Mouse (Mus musculus) left cerebral cortex, postnatal 25 days (tissue): Measurements from ENCODE around the gene Slc16a12. TPM values are rescaled to one million over a fixed set of nuclear protein-coding genes. Genes with fewer than 3 reads are reported as not detected.
A peak's percentile ranks its signal among the peaks of the same experiment; 100 is the strongest.

Experiments
- DNase-seq, 2 experiments: peaks; one replicate each; pipeline ENCODE4 v3.0.0; 2022; ENCODE audit warnings: low spot score in 2 of 2, mixed read lengths in 1 of 2
- intact Hi-C: fragments of 180-260 bp; cut with DNase I; formaldehyde crosslinking; loops from one replicate; pipeline ENCODE4 v1.15.1; 2025
- total RNA-seq, 2 experiments: library from RNA; stranded (reverse); gene quantifications; 2 replicates each; pipeline ENCODE4 v1.2.3; 2021

The Slc16a12 gene
- total RNA-seq, 2 experiments from 2014 or later, result 3.0 to 3.8 TPM

DNA sequence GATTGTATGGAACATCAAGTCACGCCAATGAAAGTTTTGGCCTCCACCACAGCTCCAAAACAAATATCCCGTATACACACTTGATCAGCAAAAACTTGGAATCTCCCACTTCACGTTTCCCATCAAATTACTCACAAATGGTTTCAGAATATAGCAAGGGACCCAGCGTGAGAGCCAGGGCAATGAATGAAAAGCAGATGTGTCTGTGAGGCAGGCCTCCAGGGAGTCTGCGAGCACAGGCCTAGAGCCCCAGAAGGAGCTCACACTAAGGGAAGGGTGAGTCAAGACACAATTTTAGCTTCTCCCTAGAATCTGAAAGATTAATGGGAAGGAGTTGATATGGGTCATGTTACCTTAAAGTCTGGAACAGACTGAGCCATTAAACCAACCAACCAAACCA lies 15.7 kb downstream of the Slc16a12 start:
- no peak for DNase-seq
- intact Hi-C loops, result no loop called here

- intact Hi-C loops, result no loop called here
- DNase-seq, result no peak
Observed at GRCm38 (mm10) chr19:34730584-34730983, 16.5 kb downstream of the Slc16a12 start.

- intact Hi-C loops, result no loop called here
- no peak for DNase-seq
Observed at GRCm38 (mm10) chr19:34729505-34729904, 17.6 kb downstream of the Slc16a12 start.

GRCm38 (mm10) chr19:34726254-34726962 lies 20.7 kb downstream of the Slc16a12 start:
- intact Hi-C loops, result no loop called here
- DNase-seq, result no peak

GRCm38 (mm10) chr19:34725418-34725817 lies 21.7 kb downstream of the Slc16a12 start:
- intact Hi-C loops, result no loop called here
- DNase-seq, result no peak

DNA sequence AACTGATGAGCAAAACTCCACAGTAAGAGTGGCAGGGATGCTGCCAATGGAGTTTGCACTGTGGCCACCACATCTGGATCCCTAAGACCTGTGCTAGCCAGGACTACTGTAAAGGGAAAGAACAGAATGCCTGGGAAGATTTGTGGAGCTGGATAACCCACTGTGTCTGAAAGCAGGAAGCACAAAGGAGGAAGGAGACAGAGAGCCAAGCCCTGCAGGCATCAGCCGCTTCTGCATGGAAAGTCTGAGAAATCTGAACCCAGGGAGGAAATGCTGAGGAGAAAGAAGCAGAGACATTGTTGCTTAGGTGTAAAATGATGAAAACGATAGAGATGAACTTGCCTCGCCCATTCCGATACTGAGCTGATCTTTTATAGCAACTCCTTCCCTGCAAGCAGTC lies 22.5 kb downstream of the Slc16a12 start:
- no peak for DNase-seq
- intact Hi-C loops, result no loop called here

DNA sequence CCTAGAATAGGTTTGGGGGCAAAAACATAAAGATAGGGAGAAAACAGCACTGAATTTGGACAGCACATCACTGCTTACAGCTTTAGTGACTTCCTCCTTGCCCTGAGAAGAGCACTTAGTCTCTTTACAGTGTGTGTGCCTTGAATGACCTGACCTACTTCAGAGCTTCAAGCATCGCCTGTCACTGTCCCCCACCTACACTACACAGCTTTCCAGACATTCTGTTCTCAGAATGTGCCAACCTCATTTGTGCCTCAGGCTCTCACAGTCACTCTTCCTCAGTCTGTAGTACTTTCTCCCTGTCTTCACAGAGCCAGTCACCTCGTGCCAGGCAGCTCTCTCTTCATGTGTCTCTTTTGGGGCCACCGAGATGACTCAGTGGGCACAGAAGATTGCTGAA lies 24.5 kb downstream of the Slc16a12 start:
- intact Hi-C loops, result no loop called here

DNA sequence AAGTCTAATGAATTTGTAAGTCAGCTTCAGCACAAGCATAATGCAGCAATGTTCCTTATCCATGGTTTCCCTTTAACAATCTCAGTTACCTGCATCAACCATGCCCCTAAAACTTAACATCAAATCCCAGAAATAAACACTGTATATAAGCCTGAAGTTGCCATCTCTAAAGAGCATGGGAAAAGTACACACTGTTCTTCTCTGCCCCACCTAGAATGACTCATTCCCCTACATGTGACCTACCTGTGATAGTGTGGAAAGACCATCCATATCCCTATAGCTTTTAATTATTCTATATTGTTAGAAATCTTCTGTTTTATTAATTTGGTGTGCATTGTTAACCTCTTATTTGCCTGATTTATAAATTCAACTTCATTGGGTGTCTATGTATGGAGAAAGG lies 27.0 kb downstream of the Slc16a12 start:
- DNase-seq, result no peak
- intact Hi-C loops, result no loop called here

More for the DNA sequence above, 24.5 kb downstream of the Slc16a12 start:
- DNase-seq, result no peak

DNA sequence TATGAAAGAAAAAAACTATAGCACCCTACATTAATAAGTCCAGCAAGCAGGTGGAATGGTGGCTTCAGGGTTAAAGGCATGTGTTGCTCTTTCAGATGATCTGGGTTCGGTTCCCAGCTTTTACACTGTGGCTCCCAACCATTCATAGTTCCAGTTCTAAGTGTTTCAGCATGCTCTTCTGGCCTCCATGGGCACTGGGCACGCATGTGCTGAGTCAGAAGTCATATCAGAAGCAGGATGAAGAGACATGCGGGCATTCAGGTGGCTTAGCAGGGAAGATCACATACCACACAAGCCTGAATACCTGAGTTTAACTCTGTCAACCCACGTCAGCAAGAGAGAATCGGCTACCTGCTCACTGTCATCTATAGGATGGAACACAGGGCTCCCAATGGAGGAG lies 28.1 kb downstream of the Slc16a12 start:
- no peak for DNase-seq
- intact Hi-C loops, result no loop called here

DNA sequence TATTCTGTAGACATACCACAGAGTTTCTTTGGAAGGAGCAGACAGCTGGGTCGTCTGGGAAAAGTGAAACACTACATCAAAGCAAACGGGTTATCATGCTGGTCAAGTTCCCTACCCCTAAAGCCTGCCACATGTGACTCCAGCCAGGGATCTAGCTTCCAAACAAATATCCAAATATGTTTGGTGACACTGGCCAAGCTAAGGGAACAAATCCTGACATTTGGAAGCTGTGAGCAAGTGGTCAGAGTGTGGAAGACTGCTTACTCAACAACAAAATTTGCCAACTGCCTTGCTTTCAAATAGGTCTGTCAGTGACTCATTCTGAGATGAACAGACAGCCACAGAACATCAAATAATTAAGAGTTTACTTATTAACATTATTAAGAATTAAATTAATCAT lies 28.6 kb downstream of the Slc16a12 start:
- no peak for DNase-seq
- intact Hi-C loops, result no loop called here

DNA sequence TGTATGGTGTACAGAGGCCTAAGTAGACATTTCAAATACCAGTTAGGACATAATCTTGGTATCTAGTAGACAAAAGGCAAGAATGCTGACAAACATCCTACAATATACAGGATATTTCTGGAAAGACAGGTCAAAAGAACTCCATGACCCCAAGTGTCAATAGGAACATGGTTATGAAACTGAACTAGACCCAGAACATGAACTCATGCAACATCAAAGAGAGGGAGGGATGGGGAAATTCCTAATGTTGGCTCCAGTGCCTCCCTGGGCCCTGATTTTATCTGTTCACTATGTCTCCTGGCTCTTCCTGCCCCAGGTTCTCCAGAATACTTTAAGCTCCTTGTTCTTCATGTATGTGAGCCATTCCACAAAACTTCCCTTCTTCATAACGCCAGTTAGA lies 31.2 kb downstream of the Slc16a12 start:
- intact Hi-C loops, result no loop called here
- no peak for DNase-seq

- intact Hi-C loops, result no loop called here
- DNase-seq, result no peak
Observed at GRCm38 (mm10) chr19:34714250-34714666, 32.8 kb downstream of the Slc16a12 start.

DNA sequence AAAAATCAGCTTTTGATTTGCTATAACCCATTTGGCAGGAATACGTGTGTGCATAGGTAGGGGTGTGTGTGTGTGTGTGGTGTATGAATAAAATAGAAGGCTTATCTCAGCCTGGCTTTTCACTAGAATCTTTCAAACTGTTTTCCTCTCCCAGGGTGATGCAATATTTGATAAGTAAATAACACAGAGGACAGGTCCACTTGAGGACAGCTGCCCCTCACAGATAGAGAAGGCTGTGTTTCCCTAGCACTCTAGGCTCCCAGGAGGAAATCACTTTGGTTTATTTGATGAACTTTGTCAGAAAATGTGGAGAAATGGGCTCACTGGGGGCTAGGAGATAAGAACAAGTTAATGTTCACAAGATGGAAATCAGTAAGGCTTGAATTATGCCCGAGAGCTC lies 35.0 kb downstream of the Slc16a12 start:
- intact Hi-C loops, result no loop called here
- no peak for DNase-seq

DNA sequence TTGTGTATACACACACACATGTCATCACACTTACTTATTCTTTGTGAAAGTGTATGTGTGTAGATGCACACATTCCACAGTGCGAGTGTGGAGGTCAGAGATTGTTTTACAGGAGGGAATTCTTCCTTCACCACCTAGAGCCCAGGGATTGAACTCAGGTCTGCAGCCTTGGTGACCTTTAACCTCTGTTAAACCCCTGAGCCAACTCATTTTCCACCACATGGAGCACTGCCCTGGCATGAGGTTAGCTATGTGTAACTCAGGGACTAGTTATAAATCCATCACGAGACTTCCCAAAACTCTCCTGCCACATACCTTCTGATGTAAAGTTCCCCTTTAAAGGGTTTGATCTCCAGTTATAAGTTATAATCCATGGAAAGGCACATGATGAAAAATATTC lies 38.9 kb downstream of the Slc16a12 start:
- intact Hi-C loops, result no loop called here
- DNase-seq, result no peak

DNA sequence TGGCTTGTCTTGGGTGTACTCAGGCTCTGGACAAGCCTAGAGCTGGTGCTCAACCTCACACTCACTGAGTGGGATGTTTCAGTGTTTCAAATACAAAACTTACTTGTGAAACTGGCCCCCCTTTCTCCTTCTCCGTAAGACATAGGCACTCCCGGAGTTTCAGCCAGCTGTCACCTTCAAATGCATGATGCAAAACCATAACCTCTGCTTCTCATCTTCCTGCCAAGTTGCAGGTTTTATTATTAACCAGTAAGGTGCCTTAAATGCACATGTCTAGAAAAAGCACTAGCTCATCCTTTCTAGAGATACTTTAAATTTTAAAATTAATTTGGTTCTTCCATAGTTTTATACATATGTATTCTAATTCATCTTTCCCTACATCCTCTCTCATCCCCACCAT lies 39.5 kb downstream of the Slc16a12 start:
- intact Hi-C loops, result no loop called here
- no peak for DNase-seq

- intact Hi-C loops, result no loop called here
- DNase-seq, result peak in 1 of 2 experiments; percentile 4
Observed at GRCm38 (mm10) chr19:34706261-34706660, 40.8 kb downstream of the Slc16a12 start.

- DNase-seq, result no peak
- intact Hi-C loops, result no loop called here
Observed at GRCm38 (mm10) chr19:34705141-34705540, 41.9 kb downstream of the Slc16a12 start.

- intact Hi-C loops, result no loop called here
- no peak for DNase-seq
Observed at GRCm38 (mm10) chr19:34699300-34699699, 47.8 kb downstream of the Slc16a12 start.

- no peak for DNase-seq
- intact Hi-C loops, result no loop called here
Observed at GRCm38 (mm10) chr19:34698852-34699251, 48.2 kb downstream of the Slc16a12 start.

DNA sequence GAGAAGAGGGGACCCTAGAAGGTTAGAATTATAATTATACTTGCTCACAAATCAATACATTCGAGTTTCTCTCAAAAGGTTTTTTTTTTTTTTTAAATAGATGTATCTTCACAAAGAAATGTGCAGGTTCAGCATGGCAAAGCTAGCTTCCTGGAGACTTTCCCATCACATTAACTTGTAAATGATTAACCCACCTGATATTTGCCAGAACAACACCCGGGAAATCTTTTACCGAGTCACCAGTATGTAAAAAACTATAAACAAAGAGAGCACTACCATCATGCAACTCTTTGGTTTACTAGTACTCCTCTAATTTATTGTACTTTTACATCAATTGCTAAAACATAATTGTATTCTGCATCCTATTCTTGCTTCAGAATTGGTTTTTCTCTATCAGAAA lies 48.7 kb downstream of the Slc16a12 start:
- intact Hi-C loops, result no loop called here
- DNase-seq, result no peak

DNA sequence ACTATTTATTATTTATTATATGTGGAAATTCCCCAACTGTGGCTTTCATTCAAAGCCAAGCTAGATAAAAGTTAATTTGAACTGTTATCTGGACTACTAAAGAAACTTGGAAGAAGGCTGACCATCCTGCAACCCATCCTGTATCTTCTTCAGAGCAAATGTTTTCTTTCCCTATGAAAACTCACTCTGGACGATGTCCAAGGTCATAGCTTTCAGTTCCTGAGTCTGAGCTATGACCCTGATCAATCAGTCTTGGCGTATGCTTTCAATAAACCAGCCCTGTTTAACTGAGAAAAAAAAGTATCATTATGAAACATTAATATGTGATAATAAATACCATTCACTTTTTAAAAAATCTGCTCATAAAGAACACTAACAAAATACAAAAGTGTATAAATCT lies 49.6 kb downstream of the Slc16a12 start:
- DNase-seq, result no peak
- intact Hi-C loops, result no loop called here

- no peak for DNase-seq
- intact Hi-C loops, result no loop called here
Observed at GRCm38 (mm10) chr19:34696352-34696986, 50.6 kb downstream of the Slc16a12 start.
